Mouse (Mus musculus): ENCODE data around the gene Nptx1. TPM values are rescaled to one million over a fixed set of nuclear protein-coding genes. Genes with fewer than 3 reads are reported as not detected.
A peak's percentile ranks its signal among the peaks of the same experiment; 100 is the strongest.

Gene Nptx1
- polyA plus RNA-seq, 1 experiment from 2014 or later = 0.59 TPM

GRCm38 (mm10) chr11:119548741-119549370 lies 1.3 kb upstream of the Nptx1 start:
- ATAC-seq (ENCODE audit: insufficient read depth, low FRiP score, low read depth) = no peak
- peaks cover 47% of the 10 kb centered on the region for H3K4me1 ChIP-seq
- peaks cover 72% of the 10 kb centered on the region for H3K27me3 ChIP-seq (replicated peaks)
- H3K9me3 ChIP-seq = no peaks in the 10 kb centered on the region
- no peak overlapping the region for H3K27ac ChIP-seq
- peak overlapping the region; percentile 16; the same call in 1 of the 2 replicates for H3K9ac ChIP-seq
- under 1% methylated on average over 37 of the region's 37 CpGs for WGBS
- H3K4me2 ChIP-seq = peak overlapping the region; percentile 100
- no peaks in the 10 kb centered on the region for H3K36me3 ChIP-seq
- H3K4me3 ChIP-seq (replicated peaks) = peak overlapping the region; percentile 53

DNA sequence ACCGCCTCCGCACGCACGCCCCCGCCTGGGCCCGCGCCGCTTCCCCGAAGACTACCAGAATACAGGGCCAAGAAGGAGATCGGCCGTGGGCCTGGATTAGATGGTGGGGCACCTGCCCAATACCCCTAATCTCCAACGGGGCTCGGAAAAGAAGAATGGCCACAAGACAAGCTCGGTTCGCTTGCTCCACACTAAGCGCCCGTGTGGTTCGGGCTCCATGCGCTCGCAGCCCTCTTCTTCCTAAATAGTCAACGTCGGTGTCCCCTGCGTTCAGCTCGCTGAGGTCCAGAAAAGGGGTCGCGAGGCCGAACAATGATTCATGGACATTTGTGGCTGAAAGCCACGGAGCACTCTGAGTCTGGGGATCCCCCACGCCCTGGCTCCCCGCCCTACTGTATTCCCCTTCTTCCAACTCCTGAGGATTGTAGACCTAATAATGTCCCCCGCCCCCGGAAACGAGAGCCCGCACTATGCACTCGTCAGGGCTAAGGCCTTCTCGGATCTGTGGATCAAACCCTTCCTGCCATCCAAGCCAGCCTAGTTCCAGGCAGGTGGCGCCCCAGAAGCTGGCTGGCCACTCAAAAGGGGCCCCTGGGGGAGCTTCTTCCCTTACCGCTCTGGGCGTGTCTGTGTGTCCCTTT lies 518 bp upstream of the Nptx1 start:
- Histone ChIP-seq H3K4me3 (replicated peaks) (peak overlapping the region; percentile 53), H3K27me3 (replicated peaks) (peaks cover 75% of the 10 kb centered on the region), H3K4me1 (peaks cover 46% of the 10 kb centered on the region), H3K4me2 (peak overlapping the region; percentile 100), H3K27ac (no peak overlapping the region), H3K9ac (peak overlapping the region; percentile 50), H3K9me3 (no peaks in the 10 kb centered on the region), H3K36me3 (no peaks in the 10 kb centered on the region)
- ATAC-seq (ENCODE audit: insufficient read depth, low FRiP score, low read depth) = no peak
- under 1% methylated on average over 34 of the region's 39 CpGs for WGBS

- Histone ChIP-seq H3K27ac (no peak overlapping the region), H3K9ac (no peak overlapping the region), H3K4me1 (peaks cover 38% of the 10 kb centered on the region), H3K9me3 (no peaks in the 10 kb centered on the region), H3K4me2 (peak overlapping the region; percentile 100), H3K27me3 (replicated peaks) (peaks cover 81% of the 10 kb centered on the region), H3K4me3 (replicated peaks) (peak overlapping the region; percentile 53), H3K36me3 (no peaks in the 10 kb centered on the region)
- no peak for ATAC-seq (ENCODE audit: insufficient read depth, low FRiP score, low read depth)
- WGBS = under 1% methylated on average over 46 of the region's 46 CpGs
Observed at GRCm38 (mm10) chr11:119546496-119547182, 914 bp downstream of the Nptx1 start.

- H3K36me3 ChIP-seq = no peaks in the 10 kb centered on the region
- no peak overlapping the region for H3K9ac ChIP-seq
- 7% methylated on average over 10 of the region's 10 CpGs for WGBS
- H3K27ac ChIP-seq = no peak overlapping the region
- peaks cover 80% of the 10 kb centered on the region for H3K27me3 ChIP-seq (replicated peaks)
- peaks cover 38% of the 10 kb centered on the region for H3K4me1 ChIP-seq
- no peak for ATAC-seq (ENCODE audit: insufficient read depth, low FRiP score, low read depth)
- no peaks in the 10 kb centered on the region for H3K9me3 ChIP-seq
- H3K4me2 ChIP-seq = peak overlapping the region; percentile 100
- H3K4me3 ChIP-seq (replicated peaks) = peak overlapping the region; percentile 53; the same call in 1 of the 2 replicates
Observed at GRCm38 (mm10) chr11:119545741-119546495, 1.6 kb downstream of the Nptx1 start.

DNA sequence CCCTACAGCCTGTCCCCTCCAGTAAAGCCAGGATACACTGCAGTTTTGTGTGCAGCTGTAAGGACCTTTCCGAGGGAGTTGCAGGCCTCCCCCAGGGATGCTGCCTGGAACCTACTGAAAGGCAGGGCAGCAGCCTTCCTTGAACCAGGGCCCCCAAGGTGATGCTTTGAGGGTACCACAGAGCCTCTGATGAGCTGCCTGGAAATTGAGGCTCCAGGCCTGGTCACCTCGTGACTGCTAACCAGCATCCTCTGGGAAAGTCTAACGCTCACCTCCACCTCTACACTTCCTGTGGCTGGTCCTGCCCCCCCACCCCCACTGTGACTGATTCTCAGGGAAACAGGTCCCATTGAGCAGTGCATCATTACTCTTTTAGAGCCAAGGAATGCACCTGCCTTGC lies 2.3 kb downstream of the Nptx1 start:
- no peak for ATAC-seq (ENCODE audit: insufficient read depth, low FRiP score, low read depth)
- H3K27ac ChIP-seq = no peak overlapping the region
- no peaks in the 10 kb centered on the region for H3K9me3 ChIP-seq
- 58% methylated on average over 3 of the region's 3 CpGs for whole genome bisulfite sequencing
- peaks cover 80% of the 10 kb centered on the region for H3K27me3 ChIP-seq (replicated peaks)
- H3K36me3 ChIP-seq = no peaks in the 10 kb centered on the region
- H3K9ac ChIP-seq = no peak overlapping the region
- H3K4me2 ChIP-seq = no peak overlapping the region
- peaks cover 38% of the 10 kb centered on the region for H3K4me1 ChIP-seq
- no peak overlapping the region for H3K4me3 ChIP-seq (replicated peaks)

GRCm38 (mm10) chr11:119544518-119545105 lies 2.9 kb downstream of the Nptx1 start:
- no peak for ATAC-seq (ENCODE audit: insufficient read depth, low FRiP score, low read depth)
- H3K9ac ChIP-seq = no peak overlapping the region
- WGBS = 84% methylated on average over 15 of the region's 15 CpGs
- no peak overlapping the region for H3K27ac ChIP-seq
- no peaks in the 10 kb centered on the region for H3K36me3 ChIP-seq
- no peak overlapping the region for H3K4me2 ChIP-seq
- peaks cover 37% of the 10 kb centered on the region for H3K4me1 ChIP-seq
- no peaks in the 10 kb centered on the region for H3K9me3 ChIP-seq
- no peak overlapping the region for H3K4me3 ChIP-seq (replicated peaks)
- H3K27me3 ChIP-seq (replicated peaks) = peaks cover 81% of the 10 kb centered on the region

DNA sequence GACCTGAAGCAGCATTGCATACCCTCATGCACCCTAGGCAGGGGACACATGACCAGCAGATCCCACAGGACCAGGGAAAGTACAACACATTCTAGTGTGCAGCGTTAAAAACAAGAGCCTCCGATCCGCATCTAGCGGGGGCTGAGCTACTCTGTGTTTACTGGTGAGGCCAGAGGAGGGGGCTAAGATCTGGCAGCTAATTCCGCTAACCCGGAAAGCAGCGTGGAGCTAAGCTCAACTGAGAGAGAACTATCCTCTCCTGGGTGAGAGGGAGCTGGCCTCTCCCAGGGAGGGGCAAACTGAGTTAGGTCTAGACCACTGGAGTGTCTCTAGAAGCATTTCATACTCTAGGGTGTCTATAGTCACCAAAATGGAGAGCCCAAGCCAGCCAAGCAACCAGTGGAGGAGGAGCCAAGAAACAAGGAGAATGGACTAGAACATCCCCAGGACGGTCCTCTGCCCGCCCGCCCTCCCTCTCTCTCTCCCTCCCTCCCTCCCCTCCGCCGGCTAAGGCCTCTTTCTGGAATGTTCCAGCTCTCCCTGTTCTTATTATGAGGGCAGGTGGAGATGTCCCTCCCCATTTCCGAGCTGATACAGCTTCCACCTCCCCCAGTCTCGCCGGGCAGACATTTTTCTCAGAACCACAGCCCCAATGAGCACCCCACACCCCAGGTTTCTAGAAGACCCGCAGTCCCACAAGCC lies 3.6 kb downstream of the Nptx1 start:
- H3K4me1 ChIP-seq = peaks cover 30% of the 10 kb centered on the region

DNA sequence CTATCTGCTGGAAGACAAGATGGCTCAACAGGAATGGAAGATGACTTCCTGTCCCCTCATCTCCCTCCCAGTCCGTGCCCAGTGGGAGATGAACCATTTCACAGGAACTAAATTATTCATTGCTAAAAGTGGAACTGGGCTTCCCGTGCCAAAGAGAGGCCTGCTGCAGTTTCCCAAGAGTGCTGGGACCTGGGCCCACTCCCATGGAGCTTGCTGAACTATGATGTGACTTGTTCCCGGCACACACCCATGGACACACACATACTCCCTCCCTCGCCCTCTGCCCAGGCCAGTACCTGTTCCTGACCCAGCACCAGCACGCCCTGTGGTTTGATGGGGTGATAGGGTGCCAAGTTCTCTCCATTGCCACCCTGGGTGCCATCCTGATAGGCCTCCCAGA lies 4.7 kb downstream of the Nptx1 start:
- WGBS = 72% methylated on average over 5 of the region's 5 CpGs
- Histone ChIP-seq H3K27ac (no peak overlapping the region), H3K27me3 (replicated peaks) (peaks cover 64% of the 10 kb centered on the region), H3K4me2 (no peak overlapping the region), H3K36me3 (no peaks in the 10 kb centered on the region), H3K9me3 (no peaks in the 10 kb centered on the region), H3K4me3 (replicated peaks) (no peak overlapping the region), H3K4me1 (peaks cover 20% of the 10 kb centered on the region), H3K9ac (no peak overlapping the region)
- no peak; the same call in 1 of the 2 replicates for ATAC-seq (ENCODE audit: insufficient read depth, low FRiP score, low read depth)

More for the DNA sequence above, 3.6 kb downstream of the Nptx1 start:
- H3K27ac ChIP-seq = no peak overlapping the region
- no peak for ATAC-seq (ENCODE audit: insufficient read depth, low FRiP score, low read depth)
- H3K9me3 ChIP-seq = no peaks in the 10 kb centered on the region
- WGBS = 52% methylated on average over 11 of the region's 16 CpGs
- H3K27me3 ChIP-seq (replicated peaks) = peaks cover 75% of the 10 kb centered on the region
- H3K4me3 ChIP-seq (replicated peaks) = no peak overlapping the region
- H3K9ac ChIP-seq = no peak overlapping the region
- no peaks in the 10 kb centered on the region for H3K36me3 ChIP-seq
- H3K4me2 ChIP-seq = no peak overlapping the region

DNA sequence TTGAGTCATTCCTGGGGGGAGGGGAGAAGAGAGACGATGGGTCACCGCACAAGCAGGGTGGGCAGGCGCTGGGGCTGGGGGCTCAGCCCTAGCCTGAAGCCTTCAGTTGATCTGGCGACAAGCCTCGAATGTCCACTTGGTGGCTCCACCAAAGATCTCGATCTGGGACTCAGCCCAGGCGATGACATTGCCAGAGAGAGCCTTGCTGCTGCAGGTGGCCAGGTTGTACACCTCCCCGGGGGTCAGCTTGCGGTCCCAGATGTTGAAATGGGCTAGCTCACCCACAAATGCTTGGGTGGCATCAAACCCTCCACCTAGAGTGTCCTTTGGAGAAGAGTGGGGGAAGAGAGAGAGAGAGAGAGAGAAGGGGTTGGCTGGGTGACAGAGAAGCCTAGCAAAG lies 5.2 kb downstream of the Nptx1 start:
- Histone ChIP-seq H3K4me1 (peaks cover 15% of the 10 kb centered on the region), H3K36me3 (no peaks in the 10 kb centered on the region), H3K4me3 (replicated peaks) (no peak overlapping the region), H3K9ac (no peak overlapping the region), H3K9me3 (no peaks in the 10 kb centered on the region), H3K27me3 (replicated peaks) (peaks cover 59% of the 10 kb centered on the region), H3K4me2 (no peak overlapping the region), H3K27ac (no peak overlapping the region)
- ATAC-seq (ENCODE audit: insufficient read depth, low FRiP score, low read depth) = no peak
- 44% methylated on average over 9 of the region's 9 CpGs for WGBS

DNA sequence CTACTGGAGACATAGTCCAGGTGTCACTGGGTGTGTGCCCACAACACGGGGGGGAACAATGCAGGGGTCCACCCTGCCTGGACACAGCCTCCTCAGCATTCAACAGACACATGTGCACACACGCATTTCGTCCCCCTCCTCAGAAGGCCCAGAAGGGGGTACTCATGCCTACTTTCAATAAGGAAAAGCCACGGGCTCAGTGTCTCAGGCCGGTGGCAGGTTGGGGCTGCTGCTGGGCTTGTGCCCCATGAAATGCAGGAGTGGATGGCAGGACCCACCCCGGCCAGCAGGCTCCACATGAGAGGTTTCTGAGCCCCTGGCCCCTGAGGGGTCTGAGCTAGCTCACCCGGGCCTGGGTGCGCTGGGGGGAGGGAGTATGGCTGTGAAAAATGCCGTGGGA lies 6.5 kb downstream of the Nptx1 start:
- Histone ChIP-seq H3K9me3 (no peaks in the 10 kb centered on the region), H3K4me1 (0 out of 2 replicates have a peak, but pooled peaks cover 3% of the 10 kb centered on the region), H3K27me3 (replicated peaks) (peaks cover 47% of the 10 kb centered on the region), H3K36me3 (no peaks in the 10 kb centered on the region), H3K27ac (no peak overlapping the region), H3K9ac (no peak overlapping the region), H3K4me3 (replicated peaks) (no peak overlapping the region), H3K4me2 (no peak overlapping the region)
- no peak for ATAC-seq (ENCODE audit: insufficient read depth, low FRiP score, low read depth)
- 83% methylated on average over 9 of the region's 9 CpGs for WGBS

- no peaks in the 10 kb centered on the region for H3K36me3 ChIP-seq
- no peaks in the 10 kb centered on the region for H3K4me1 ChIP-seq
- H3K27me3 ChIP-seq (replicated peaks) = peaks cover 42% of the 10 kb centered on the region
Observed at GRCm38 (mm10) chr11:119540560-119540959, 7.0 kb downstream of the Nptx1 start.

More at GRCm38 (mm10) chr11:119540560-119540959, 7.0 kb downstream of the Nptx1 start:
- no peak for ATAC-seq (ENCODE audit: insufficient read depth, low FRiP score, low read depth)
- H3K9me3 ChIP-seq = no peaks in the 10 kb centered on the region
- H3K4me3 ChIP-seq (replicated peaks) = no peak overlapping the region
- H3K9ac ChIP-seq = no peak overlapping the region
- no peak overlapping the region for H3K27ac ChIP-seq
- 76% methylated on average over 9 of the region's 9 CpGs for WGBS
- H3K4me2 ChIP-seq = no peak overlapping the region
